Mouse (Mus musculus) frontal cortex, postnatal 36 days (tissue): ENCODE measurements at regions not wholly inside any gene's neighbourhood (a gene's known extent, or its start where the extent isn't known, plus 50 kb on each side); places are given as distances from the start of the nearest gene placed in this dataset.
A peak's percentile ranks its signal among the peaks of the same experiment; 100 is the strongest.

ENCODE experiments used
- DNase-seq, 2 experiments: peaks; one replicate each; pipeline ENCODE4 v3.0.0; 2022; ENCODE audit warnings: low spot score in 2 of 2

- no peak for DNase-seq
Observed at GRCm38 (mm10) chr15:6934564-6934980, 59.8 kb upstream of the Osmr start.

- no peak for DNase-seq
Observed at GRCm38 (mm10) chr15:6941491-6941890, 66.7 kb upstream of the Osmr start.

- DNase-seq: no peak
Observed at GRCm38 (mm10) chr15:6949236-6949635, 74.5 kb upstream of the Osmr start.

GRCm38 (mm10) chr15:6949686-6950085, 74.9 kb upstream of the Osmr start:
- no peak for DNase-seq

- DNase-seq: no peak
Observed at GRCm38 (mm10) chr15:6950503-6950902, 75.7 kb upstream of the Osmr start.

GRCm38 (mm10) chr15:6953556-6953955, 78.8 kb upstream of the Osmr start:
- peak in 1 of 2 experiments; percentile 16 for DNase-seq

- peak; percentile 19 to 45 for DNase-seq
Observed at GRCm38 (mm10) chr15:6953970-6954791, 79.4 kb upstream of the Osmr start.

- DNase-seq: no peak
Observed at GRCm38 (mm10) chr15:6959911-6960310, 85.1 kb upstream of the Osmr start.

GRCm38 (mm10) chr15:6960753-6961746, 86.3 kb upstream of the Osmr start:
- DNase-seq: no peak

GRCm38 (mm10) chr15:6964635-6965034, 89.9 kb upstream of the Osmr start:
- no peak for DNase-seq

GRCm38 (mm10) chr15:6965446-6965845, 90.7 kb upstream of the Osmr start:
- DNase-seq: no peak

GRCm38 (mm10) chr15:6974410-6974809, 99.6 kb upstream of the Osmr start:
- no peak for DNase-seq

- no peak for DNase-seq
Observed at GRCm38 (mm10) chr15:6981430-6981829, 106.7 kb upstream of the Osmr start.

- DNase-seq: no peak
Observed at GRCm38 (mm10) chr15:6983320-6983719, 107.1 kb upstream of the Lifr start.

- DNase-seq: peak; percentile 64 to 81
Observed at GRCm38 (mm10) chr15:6988187-6988586, 102.2 kb upstream of the Lifr start.

- no peak for DNase-seq
Observed at GRCm38 (mm10) chr15:6989094-6989493, 101.3 kb upstream of the Lifr start.

GRCm38 (mm10) chr15:6993226-6993625, 97.2 kb upstream of the Lifr start:
- DNase-seq: peak in 1 of 2 experiments; percentile 20

- no peak for DNase-seq
Observed at GRCm38 (mm10) chr15:6995246-6995645, 95.2 kb upstream of the Lifr start.

- DNase-seq: peak in 1 of 2 experiments; percentile 34
Observed at GRCm38 (mm10) chr15:6997871-6998270, 92.5 kb upstream of the Lifr start.

GRCm38 (mm10) chr15:6998576-6999070, 91.8 kb upstream of the Lifr start:
- DNase-seq: no peak

GRCm38 (mm10) chr15:6999667-7000066, 90.7 kb upstream of the Lifr start:
- DNase-seq: no peak

GRCm38 (mm10) chr15:7002226-7002625, 88.2 kb upstream of the Lifr start:
- DNase-seq: no peak
